Mouse (Mus musculus): ENCODE measurements around the gene Sbk2. TPM values are rescaled to one million over a fixed set of nuclear protein-coding genes. Genes with fewer than 3 reads are reported as not detected.

The Sbk2 gene
- polyA plus RNA-seq, 3 experiments from 2014 or later, result 1.2 to 2.0 TPM; not detected in 1

GRCm38 (mm10) chr7:4950561-4951342 is 13.5 kb downstream of the Sbk2 start:
- ATAC-seq, result no peak

GRCm38 (mm10) chr7:4948386-4948785 is 15.8 kb downstream of the Sbk2 start:
- ATAC-seq, result peak; percentile 80

- ATAC-seq, result no peak
Measured at GRCm38 (mm10) chr7:4947855-4948254, 16.4 kb downstream of the Sbk2 start.

GRCm38 (mm10) chr7:4943223-4943815 is 20.9 kb downstream of the Sbk2 start:
- peak; percentile 93 for ATAC-seq

- ATAC-seq, result no peak
Measured at GRCm38 (mm10) chr7:4942673-4943072, 21.5 kb downstream of the Sbk2 start.

- peak; percentile 57 for ATAC-seq
Measured at GRCm38 (mm10) chr7:4940068-4940479, 24.1 kb downstream of the Sbk2 start.

- ATAC-seq, result peak; percentile 23
Measured at GRCm38 (mm10) chr7:4938456-4938855, 25.8 kb downstream of the Sbk2 start.

GRCm38 (mm10) chr7:4937392-4937791 is 26.8 kb downstream of the Sbk2 start:
- ATAC-seq, result no peak

GRCm38 (mm10) chr7:4936832-4937231 is 27.4 kb downstream of the Sbk2 start:
- ATAC-seq, result no peak

- no peak for ATAC-seq
Measured at GRCm38 (mm10) chr7:4934160-4934914, 29.9 kb downstream of the Sbk2 start.

- no peak for ATAC-seq
Measured at GRCm38 (mm10) chr7:4933103-4933502, 31.1 kb downstream of the Sbk2 start.

- ATAC-seq, result no peak
Measured at GRCm38 (mm10) chr7:4928323-4928722, 35.9 kb downstream of the Sbk2 start.

GRCm38 (mm10) chr7:4927711-4928110 is 36.5 kb downstream of the Sbk2 start:
- no peak for ATAC-seq

GRCm38 (mm10) chr7:4926849-4927248 is 37.4 kb downstream of the Sbk2 start:
- ATAC-seq, result no peak

- no peak for ATAC-seq
Measured at GRCm38 (mm10) chr7:4925441-4926381, 38.5 kb downstream of the Sbk2 start, which contains the start of gene Ssc5d. Gene Ssc5d (plus strand): TSS chr7:4925785.

- no peak for ATAC-seq
Measured at GRCm38 (mm10) chr7:4924891-4925301, 39.3 kb downstream of the Sbk2 start.

- no peak for ATAC-seq
Measured at GRCm38 (mm10) chr7:4924483-4924882, 39.7 kb downstream of the Sbk2 start.

GRCm38 (mm10) chr7:4923586-4924364 is 40.4 kb downstream of the Sbk2 start:
- ATAC-seq, result peak; percentile 7

- ATAC-seq, result no peak
Measured at GRCm38 (mm10) chr7:4922931-4923565, 41.2 kb downstream of the Sbk2 start.

- peak; percentile 73 for ATAC-seq
Measured at GRCm38 (mm10) chr7:4922508-4922907, 41.7 kb downstream of the Sbk2 start.
